Mouse (Mus musculus): ENCODE measurements around the gene Rab28. TPM values are rescaled to one million over a fixed set of nuclear protein-coding genes. Genes with fewer than 3 reads are reported as not detected.
"Not testable (repeated sequence)": the region's sequence is repeated elsewhere in the genome, so short reads cannot be mapped to it uniquely, and the experiment has no call there.

Gene Rab28
- total RNA-seq (2021) = 10 to 100 TPM; 50.7 to 51.6 TPM

DNA sequence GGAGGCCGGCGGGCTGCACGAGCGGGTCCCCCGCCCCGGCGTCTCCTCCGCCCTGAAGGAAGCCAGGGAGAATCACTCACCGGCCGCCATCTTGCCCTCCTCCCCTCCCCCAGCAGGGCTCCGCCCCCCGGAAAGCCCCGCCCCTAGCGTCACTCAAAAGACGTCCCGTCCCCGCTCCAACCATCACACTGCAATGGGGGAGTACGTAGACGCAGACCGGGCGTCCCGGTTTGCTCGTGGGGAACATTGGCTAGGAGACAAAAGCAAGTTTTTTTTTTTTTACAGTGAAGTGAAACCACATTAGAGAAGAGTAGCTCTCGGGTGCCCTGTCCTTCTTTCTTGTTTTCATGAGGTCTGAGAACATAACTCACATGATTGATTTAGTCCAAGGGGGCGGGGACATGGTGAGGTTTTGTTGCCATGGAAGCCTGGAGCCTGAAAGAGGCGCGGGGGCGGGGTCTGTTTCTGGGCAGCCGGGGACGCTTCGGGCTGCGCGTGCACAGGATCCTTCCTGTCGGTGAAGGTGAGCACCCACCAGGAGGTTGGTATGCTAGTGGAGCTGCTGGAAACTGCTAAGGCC is at the start of gene Rab28:
Gene Rab28, minus strand, starts transcription at position 107 of the 580 bp plus-strand sequence.
- peak; percentile 95 for DNase-seq

DNA sequence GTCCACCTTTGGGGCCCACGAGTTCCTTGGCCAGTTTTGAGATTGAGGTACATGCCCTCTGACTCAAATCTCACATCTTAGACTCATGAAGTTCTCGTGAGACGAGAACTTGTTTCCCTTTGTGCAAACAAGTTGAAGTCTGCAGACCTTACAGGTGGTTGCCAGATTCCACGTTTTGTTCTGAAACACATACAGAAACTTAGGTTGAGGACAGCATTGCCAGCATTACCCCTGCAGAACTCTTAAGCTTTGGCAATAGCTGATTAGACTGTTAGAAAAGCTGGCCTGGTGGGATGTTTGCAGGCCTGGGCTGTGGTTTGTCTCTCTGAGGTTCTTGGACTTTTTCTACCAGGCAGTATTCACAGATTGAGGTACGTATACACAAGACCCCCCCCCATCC is 49.4 kb upstream of the Rab28 start:
- DNase-seq = no peak

- no peak for DNase-seq
These were observed 48.4 kb upstream of the Rab28 start for GRCm38 (mm10) chr5:41756396-41756795.

DNA sequence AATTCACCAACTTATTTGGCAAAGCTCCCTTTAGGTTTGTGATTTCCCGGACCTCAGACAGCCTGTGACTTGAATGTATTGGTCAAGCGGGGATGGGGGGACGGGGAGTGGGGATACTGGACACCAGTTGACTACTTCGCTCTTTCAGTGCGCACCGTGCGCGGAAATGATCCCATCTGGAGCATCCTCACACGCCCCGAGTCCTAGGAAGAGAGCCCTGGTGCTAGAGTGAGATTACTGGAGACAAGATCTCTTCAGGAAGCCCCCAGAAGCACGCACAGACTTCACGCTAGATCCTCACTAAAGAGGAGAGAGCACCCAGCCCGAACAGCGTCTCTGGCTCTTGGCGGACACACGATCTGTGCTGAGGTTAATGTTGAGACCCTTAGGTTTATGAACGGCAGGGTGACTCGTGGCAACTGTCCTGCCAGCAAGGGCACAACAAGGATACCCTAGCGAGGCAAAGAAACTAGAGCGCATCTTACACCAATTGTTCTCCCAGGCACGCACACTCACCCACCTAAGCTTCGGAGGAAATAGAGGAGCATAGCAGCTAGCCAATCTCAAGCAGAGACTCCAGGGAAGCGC is 47.5 kb upstream of the Rab28 start:
- DNase-seq = no peak

GRCm38 (mm10) chr5:41754836-41755235 is 46.9 kb upstream of the Rab28 start:
- DNase-seq = no peak

DNA sequence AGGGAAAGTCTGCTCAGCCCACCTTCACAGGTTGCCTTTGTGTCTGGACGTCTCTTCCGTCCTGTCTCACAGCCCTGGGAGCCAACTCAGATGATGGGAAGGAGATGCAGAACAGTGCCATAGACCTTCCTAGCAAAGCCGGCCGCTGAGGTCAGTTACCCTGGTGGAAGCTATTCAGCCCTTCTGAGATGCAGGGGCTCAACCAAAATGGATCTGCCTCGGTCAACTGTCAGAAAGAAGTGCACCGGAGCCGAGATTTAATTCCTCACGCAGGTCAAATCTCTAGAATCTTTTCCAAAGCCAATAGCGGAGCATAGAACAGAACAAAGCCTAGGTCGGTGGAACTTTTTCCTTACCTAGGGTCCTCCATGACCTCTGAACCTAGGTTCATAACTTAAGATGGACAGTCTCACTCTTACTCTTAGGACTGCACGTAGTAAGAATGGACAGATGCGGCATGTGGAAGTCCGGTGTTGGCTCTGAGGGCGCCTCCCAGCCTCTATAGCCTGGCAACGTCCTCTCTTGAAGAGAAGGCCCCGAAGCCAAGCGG is 46.3 kb upstream of the Rab28 start:
- DNase-seq = no peak

GRCm38 (mm10) chr5:41752721-41753120 is 44.8 kb upstream of the Rab28 start:
- DNase-seq = no peak

- no peak for DNase-seq
These were observed 37.2 kb upstream of the Rab28 start for GRCm38 (mm10) chr5:41744898-41745780.

GRCm38 (mm10) chr5:41744234-41744633 is 36.3 kb upstream of the Rab28 start:
- DNase-seq = no peak

DNA sequence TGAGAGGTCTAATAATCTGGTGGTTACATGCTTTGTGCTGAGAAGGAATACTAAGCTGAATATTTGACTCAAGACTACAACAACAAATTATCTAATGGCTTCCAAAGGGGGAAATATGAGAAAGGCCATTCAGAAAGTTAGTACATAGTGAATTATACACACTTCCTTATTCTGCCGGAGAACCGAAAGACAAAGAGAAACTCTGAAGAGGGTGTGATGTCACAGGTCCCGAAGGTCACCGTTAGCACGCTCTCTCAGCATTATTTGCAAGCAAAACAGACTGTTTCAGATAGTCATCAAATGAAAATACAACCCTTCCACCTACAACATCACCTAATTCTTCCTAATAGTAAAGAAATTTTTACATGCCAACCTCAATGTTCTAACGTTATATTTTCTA is 30.9 kb upstream of the Rab28 start:
- no peak for DNase-seq

- no peak for DNase-seq
These were observed 29.1 kb upstream of the Rab28 start for GRCm38 (mm10) chr5:41737039-41737438.

DNA sequence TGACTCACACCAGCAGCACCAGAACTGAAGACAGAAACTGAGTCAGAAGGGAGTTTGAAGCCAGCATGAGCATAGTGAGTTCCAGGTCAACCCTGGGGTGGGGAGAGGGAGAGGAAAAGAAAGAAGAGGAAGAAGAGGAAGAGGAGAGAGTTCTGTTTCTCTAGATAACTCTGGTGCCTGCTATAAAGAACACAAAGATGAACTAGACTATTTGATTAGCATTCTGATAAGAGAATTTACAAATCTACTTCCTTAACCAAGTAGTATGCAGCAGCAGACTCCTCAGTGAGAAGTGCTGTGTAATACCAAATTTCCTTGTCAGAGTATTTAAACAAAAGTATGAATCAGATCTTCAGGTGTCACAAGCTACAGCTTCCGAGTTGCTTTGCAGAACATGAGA is 19.1 kb upstream of the Rab28 start:
- no peak for DNase-seq

DNA sequence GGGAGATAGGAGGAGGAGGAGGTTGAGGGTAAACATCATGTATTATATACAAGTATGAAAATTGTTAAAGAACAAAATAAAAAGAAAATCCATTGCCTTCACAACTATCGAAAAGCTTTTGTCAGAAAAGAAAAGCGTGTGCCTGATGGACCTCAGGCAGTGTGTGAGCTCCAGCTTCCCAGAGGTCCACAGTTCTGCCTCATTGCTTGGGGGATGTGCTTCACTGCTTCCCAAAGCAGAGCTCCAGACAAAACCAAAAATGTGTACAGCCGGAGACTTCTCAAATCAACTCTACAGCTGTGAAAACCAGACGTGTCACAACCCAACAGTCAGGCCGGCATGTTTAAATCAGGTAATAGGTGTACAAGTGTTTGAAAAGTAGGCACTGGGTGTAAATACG is 17.6 kb upstream of the Rab28 start:
- DNase-seq = no peak

GRCm38 (mm10) chr5:41707115-41708015 is 592 bp downstream of the Rab28 start:
- peak; percentile 68 for DNase-seq

DNA sequence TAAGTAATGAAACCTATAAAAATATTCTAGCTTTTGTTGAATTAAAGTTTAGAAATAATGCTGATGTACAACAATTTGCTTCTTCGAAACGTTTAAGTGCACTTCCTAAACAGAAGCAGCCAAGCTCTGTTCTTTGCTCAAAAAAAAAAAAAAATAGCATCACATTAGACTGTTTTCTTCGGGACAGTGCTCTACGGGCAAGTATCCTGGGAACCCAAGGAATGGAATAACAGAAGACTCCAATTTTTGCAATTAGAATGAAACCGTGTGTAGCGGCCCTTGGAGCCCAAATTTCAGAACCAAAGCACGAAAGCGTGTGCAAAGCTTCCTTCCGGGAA is 1.2 kb downstream of the Rab28 start:
- no peak for DNase-seq

DNA sequence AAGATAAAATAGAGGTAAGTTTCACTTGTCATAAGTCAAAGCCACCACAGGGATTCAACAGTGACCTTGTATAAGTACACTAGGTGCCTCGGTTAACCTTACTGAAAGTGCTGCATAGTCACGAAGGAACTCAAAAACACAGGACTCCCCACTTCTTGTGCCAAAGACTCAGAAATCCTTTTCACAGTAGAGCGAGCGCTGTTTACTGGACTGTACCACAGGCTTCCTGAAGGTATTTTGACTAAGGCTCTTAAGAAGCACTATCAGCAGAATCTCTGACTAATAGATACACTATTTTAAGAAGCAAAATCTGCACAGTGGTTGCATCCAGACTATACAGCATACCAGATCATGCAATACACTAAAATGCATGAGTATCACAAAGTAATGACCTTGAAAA is 6.9 kb downstream of the Rab28 start:
- DNase-seq = not testable (repeated sequence)

DNA sequence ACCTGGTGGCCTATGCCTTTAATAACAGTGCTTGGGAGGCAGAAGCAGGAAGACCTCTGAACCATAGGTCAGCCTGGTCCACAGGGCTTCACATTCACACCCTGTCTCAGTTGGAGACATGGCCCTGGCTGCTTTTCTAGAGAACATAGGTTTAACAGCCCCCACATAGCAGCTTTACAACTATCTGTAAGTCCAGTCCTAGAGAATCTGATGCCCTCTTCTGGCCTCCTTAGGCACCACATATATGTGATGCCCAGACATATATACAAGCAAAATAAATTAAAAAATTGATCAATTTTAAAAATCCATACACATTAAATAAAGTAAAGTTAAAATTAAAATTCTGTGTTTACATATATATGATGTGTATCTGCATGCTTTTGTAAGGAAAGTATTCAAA is 10.0 kb downstream of the Rab28 start:
- DNase-seq = no peak

- DNase-seq = no peak
These were observed 22.9 kb downstream of the Rab28 start for GRCm38 (mm10) chr5:41685016-41685415.

DNA sequence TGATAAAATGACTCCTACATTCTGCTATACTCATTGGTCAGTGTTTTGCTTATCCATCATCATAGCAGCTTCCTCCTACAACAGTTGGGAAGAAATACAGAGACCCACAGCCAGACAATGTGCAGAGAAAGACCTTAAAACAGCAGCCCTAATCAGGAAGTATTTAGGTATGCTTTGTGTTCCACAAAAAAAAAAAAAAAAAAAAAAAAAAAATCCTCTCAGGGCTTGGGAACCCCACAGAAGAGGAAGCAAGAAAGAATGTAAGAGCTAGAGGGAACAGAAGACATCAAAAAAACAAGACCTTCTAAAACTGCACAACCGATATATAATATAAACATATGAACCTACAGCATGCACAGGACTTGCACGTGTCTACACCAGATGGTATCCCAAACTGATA is 24.0 kb downstream of the Rab28 start:
- DNase-seq = no peak

DNA sequence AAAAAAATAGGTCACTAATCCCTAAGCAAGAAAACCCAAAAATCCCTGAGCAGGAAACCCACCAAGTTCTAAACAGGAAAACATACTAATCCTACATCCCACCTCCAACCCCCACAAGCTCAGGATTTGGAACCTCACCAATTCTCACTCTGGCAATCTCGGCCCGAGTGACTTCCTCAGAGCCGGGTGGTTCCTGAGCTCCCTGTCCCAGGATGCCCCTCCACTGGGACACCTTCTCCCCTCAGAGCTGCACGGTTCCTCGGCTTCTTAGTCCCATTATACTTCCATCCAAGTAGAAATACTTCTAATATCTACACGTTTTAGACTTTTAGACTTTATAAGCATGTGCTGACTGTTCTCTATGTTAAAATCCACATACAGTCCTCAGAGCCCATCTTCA is 41.9 kb downstream of the Rab28 start:
- no peak for DNase-seq

GRCm38 (mm10) chr5:41636793-41637192 is 71.2 kb downstream of the Rab28 start:
- no peak for DNase-seq

Measured in heart, postnatal 4 days (tissue).